Mouse (Mus musculus) forebrain, embryonic 14.5 days (tissue): ENCODE data around the gene Gm10153. TPM values are rescaled to one million over a fixed set of nuclear protein-coding genes. Genes with fewer than 3 reads are reported as not detected.

ENCODE experiments used
- polyA plus RNA-seq: library from polyadenylated mRNA; unstranded; fragments of >200 nt; fragmentation: Nextera tagmentation; extraction: Ambion mirVana; gene quantifications from 2 replicates; pipeline ENCODE4 v1.2.1, GENCODE M21; 2014

Gm10153 gene
- polyA plus RNA-seq, 1 experiment from 2014 or later: not detected

Other genes starting within 250 kb of the Gm10153 start
- gene Brsk2, start 240.6 kb downstream of the Gm10153 start, polyA plus RNA-seq: 20.8 and 21.7 TPM in 2 replicates
- 53.6 and 57.9 TPM in 2 replicates for gene Mob2, start 129.3 kb downstream of the Gm10153 start, polyA plus RNA-seq
- 58.0 and 84.8 TPM in 2 replicates for gene Dusp8, start 94.5 kb downstream of the Gm10153 start, polyA plus RNA-seq
- not detected in 2 replicates for gene Gm45618, start 69.7 kb downstream of the Gm10153 start, polyA plus RNA-seq
- not detected in 2 replicates for gene Gm39115, start 54.4 kb downstream of the Gm10153 start, polyA plus RNA-seq
- gene Gm45337, start 45.8 kb downstream of the Gm10153 start, polyA plus RNA-seq: not detected in 2 replicates
- not detected in 2 replicates for gene Gm29735, start 33.3 kb downstream of the Gm10153 start, polyA plus RNA-seq
- gene Gm4553, start 24.6 kb downstream of the Gm10153 start, polyA plus RNA-seq: not detected in 2 replicates
- not detected in 2 replicates for gene Krtap5-2, start 14.4 kb downstream of the Gm10153 start, polyA plus RNA-seq
- gene Krtap5-3, start 11.0 kb upstream of the Gm10153 start, polyA plus RNA-seq: not detected in 2 replicates
- gene Gm7579, start 21.5 kb upstream of the Gm10153 start, polyA plus RNA-seq: not detected in 2 replicates
- not detected in 2 replicates for gene Krtap5-5, start 39.6 kb upstream of the Gm10153 start, polyA plus RNA-seq
- not detected in 2 replicates for gene Gm40460, start 50.7 kb upstream of the Gm10153 start, polyA plus RNA-seq
- gene Gm2431, start 68.0 kb upstream of the Gm10153 start, polyA plus RNA-seq: not detected in 2 replicates
- gene Gm4559, start 84.0 kb upstream of the Gm10153 start, polyA plus RNA-seq: not detected in 2 replicates
- not detected in 2 replicates for gene Krtap5-1, start 106.7 kb upstream of the Gm10153 start, polyA plus RNA-seq
- not detected in 2 replicates for gene Krtap5-4, start 113.2 kb upstream of the Gm10153 start, polyA plus RNA-seq
- 1.9 and 3.4 TPM in 2 replicates for gene Ifitm10, start 183.4 kb upstream of the Gm10153 start, polyA plus RNA-seq
- gene Gm49369, start 192.3 kb upstream of the Gm10153 start, polyA plus RNA-seq: not detected in 2 replicates
- 261 and 263 TPM in 2 replicates for gene Ctsd, start 197.6 kb upstream of the Gm10153 start, polyA plus RNA-seq
- not detected in 2 replicates for gene Syt8, start 244.5 kb upstream of the Gm10153 start, polyA plus RNA-seq